Mouse (Mus musculus): ENCODE measurements at regions not wholly inside any gene's neighbourhood (a gene's known extent, or its start where the extent isn't known, plus 50 kb on each side); places are given as distances from the start of the nearest gene placed in this dataset.

DNA sequence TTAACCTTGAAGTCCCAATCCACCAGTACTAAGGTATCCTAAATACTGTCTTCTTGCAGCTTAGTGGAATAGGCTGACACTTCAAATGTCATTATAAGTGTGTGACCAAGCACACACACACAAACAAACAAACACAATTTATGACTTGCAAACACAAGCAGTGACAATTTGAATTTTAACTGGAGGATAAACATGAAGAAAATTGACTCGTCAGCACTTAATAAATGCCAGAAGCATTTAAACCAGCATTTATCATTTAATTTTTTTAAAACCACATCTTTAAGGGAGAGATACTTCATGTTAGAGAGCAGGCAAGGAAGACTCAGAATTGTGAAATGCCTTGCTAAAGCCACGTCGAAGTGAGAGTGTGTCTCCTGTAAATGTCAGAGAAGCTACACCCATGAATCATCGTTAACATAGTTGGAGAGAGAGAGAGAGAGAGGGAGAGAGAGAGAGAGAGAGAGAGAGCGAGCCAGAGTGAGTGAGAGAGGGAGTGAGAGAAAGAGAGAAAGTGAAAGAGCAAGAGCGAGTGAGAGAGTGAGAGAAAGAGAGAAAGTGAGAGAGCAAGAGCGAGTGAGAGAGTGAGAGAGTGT lies 149.4 kb upstream of the Cdkn2b start:
- Histone ChIP-seq H3K27ac (no peak overlapping the region), H3K4me2 (replicated peaks) (no peak overlapping the region), H3K27me3 (no peaks in the 10 kb centered on the region), H3K36me3 (no peaks in the 10 kb centered on the region), H3K9ac (no peak overlapping the region), H3K4me1 (no peaks in the 10 kb centered on the region), H3K9me3 (no peaks in the 10 kb centered on the region), H3K4me3 (no peak overlapping the region)
- WGBS, result 65% methylated on average over 7 of the region's 7 CpGs
- no peak for ATAC-seq (ENCODE audit: low FRiP score, low read depth)

DNA sequence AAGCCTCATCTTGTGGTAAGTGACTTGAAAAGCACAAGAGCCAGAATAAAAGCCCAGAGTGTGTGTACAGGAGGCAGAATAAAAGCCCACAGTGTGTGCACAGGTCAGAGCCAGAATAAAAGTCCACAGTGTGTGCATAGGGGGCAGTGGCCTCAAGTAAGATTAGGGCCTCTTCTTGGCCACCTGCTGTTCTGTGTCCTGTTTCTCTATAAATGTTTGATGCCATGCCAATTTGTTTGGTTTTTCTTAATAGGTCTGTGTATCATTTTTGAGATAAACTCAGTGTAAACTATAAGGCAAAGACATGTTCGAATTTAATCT lies 148.5 kb upstream of the Cdkn2b start:
- no peak overlapping the region for H3K27ac ChIP-seq
- H3K9ac ChIP-seq, result no peak overlapping the region
- WGBS, result 90% methylated on average over 1 of the region's 1 CpGs
- no peak for ATAC-seq (ENCODE audit: low FRiP score, low read depth)
- H3K4me1 ChIP-seq, result no peaks in the 10 kb centered on the region
- H3K27me3 ChIP-seq, result no peaks in the 10 kb centered on the region
- H3K9me3 ChIP-seq, result no peaks in the 10 kb centered on the region
- H3K4me3 ChIP-seq, result no peak overlapping the region
- no peak overlapping the region for H3K4me2 ChIP-seq (replicated peaks)
- H3K36me3 ChIP-seq, result no peaks in the 10 kb centered on the region

DNA sequence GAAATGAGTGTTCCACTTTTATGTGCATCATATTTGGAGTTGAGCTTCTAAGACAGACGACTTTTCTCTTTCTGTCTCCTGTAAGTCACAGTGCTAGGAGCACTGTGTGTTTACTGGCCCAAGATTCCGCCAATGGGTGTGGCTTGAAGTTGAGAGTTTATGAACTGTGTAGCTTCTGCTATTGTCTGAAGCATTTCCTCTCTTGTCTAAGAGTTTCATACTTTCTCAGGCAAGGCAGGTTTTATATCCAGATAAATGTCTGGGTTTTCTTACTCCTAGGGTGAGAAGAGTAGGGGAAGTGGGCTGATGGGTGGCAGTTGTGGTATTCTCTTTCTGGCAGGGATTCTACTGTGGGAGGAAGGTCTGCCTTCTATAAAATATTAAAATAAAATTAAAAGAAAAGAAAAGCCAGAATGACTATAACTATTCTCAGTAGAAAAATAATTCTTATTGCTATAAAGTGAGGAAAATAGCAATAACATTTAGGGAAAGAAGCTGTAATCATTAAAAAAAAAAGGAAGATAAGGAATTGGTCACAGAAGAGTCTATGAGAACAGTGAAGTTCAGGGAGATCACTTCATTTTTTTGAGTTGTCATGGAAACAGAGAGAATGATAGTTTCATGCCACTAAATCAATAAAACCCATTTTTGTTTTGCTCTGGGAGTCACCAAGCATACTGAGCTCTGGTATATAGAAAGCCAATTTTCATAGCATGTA lies 147.9 kb upstream of the Cdkn2b start:
- Histone ChIP-seq H3K4me2 (replicated peaks) (no peak overlapping the region), H3K9ac (no peak overlapping the region), H3K27me3 (no peaks in the 10 kb centered on the region), H3K4me1 (no peaks in the 10 kb centered on the region), H3K27ac (no peak overlapping the region), H3K4me3 (no peak overlapping the region), H3K36me3 (no peaks in the 10 kb centered on the region), H3K9me3 (no peaks in the 10 kb centered on the region)
- 72% methylated on average over 2 of the region's 2 CpGs for WGBS
- no peak for ATAC-seq (ENCODE audit: low FRiP score, low read depth)

DNA sequence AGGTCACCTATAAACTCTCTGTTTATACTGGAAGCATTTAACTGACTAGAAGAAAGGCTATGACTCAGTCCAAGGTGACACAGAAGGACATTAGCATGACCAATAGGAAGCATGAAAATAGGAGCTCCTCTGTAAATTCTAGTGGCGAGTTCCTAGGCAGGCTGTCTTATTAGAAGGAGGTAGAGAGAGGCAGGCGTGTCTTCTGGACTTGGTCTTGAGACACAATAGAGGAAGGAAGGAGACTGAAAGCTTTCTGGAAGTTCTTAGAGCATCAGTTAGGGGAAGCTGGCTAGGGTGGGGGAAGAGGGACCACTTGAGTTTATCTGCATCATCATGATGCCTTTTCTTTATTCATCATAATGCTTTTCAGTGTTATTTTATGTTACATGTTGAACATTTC lies 147.0 kb upstream of the Cdkn2b start:
- no peak for ATAC-seq (ENCODE audit: low FRiP score, low read depth)
- H3K4me2 ChIP-seq (replicated peaks), result no peak overlapping the region
- H3K4me3 ChIP-seq, result no peak overlapping the region
- no peaks in the 10 kb centered on the region for H3K27me3 ChIP-seq
- H3K9me3 ChIP-seq, result no peaks in the 10 kb centered on the region
- no peak overlapping the region for H3K9ac ChIP-seq
- no peaks in the 10 kb centered on the region for H3K4me1 ChIP-seq
- no peaks in the 10 kb centered on the region for H3K36me3 ChIP-seq
- H3K27ac ChIP-seq, result no peak overlapping the region
- 72% methylated on average over 2 of the region's 2 CpGs for WGBS

DNA sequence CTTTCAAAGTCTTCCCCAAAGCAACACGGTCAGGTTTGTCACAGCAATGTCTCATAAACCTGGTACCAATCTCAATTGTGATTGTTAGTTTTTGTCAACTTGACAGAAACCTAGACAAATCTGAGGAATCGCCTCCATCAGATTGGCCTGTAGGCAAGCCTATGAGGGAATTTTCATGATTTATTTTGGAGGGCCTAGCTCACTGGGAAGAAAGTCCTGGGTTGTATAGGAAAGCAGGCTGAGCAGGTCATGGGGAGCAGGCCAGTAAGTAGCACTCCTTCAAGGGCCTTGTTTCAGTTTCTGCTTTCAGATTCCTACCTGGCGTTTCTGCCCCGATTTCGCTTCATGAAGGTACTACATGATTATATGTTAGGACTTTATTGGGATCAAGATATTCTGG lies 144.1 kb upstream of the Cdkn2b start:
- Histone ChIP-seq H3K4me1 (no peaks in the 10 kb centered on the region), H3K9ac (no peak overlapping the region), H3K27me3 (0 out of 2 replicates have a peak, but pooled peaks cover 4% of the 10 kb centered on the region), H3K4me2 (replicated peaks) (no peak overlapping the region), H3K4me3 (no peak overlapping the region), H3K27ac (no peak overlapping the region), H3K36me3 (no peaks in the 10 kb centered on the region), H3K9me3 (no peaks in the 10 kb centered on the region)
- ATAC-seq (ENCODE audit: low FRiP score, low read depth), result no peak
- 92% methylated on average over 5 of the region's 5 CpGs for WGBS

DNA sequence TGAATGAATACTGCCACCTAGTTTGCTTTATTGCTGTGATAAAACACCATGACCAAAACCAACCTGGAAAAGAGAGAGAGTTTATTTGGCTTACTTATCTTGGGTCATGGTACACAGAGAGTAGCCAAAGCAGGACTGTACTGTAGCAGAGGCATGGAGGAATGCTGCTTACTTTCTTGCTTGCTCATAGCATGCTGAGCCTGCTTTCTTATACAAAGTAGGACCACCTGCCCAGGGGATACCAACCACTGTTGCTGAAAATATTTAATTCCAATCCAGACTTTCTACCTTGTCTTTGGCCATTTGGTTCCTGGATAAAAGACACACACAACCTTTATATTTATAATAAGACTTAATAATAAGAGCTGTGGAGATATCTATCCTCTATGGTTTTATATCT lies 142.2 kb upstream of the Cdkn2b start:
- Histone ChIP-seq H3K9ac (no peak overlapping the region), H3K4me2 (replicated peaks) (no peak overlapping the region), H3K36me3 (no peaks in the 10 kb centered on the region), H3K27me3 (0 out of 2 replicates have a peak, but pooled peaks cover 4% of the 10 kb centered on the region), H3K4me3 (no peak overlapping the region), H3K4me1 (no peaks in the 10 kb centered on the region), H3K9me3 (no peaks in the 10 kb centered on the region), H3K27ac (no peak overlapping the region)
- no peak for ATAC-seq (ENCODE audit: low FRiP score, low read depth)

DNA sequence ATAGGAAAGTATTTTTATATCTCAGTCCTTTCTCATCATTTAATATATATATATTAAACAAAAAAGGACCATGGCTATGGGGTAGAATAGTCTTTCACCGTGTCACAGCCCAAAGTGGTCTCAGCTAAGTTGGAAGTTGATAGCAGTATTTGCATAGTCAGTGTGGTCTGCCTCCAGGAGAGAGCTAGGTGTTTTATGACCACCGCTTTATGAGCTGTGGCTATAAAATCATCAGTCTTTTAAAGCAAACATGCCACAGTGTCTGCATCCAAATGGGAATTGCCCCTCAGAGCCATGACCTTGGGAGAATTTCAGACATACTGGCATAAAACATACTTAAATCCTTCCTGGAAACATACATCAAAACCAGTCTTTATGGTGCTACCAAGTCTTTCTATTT lies 140.9 kb upstream of the Cdkn2b start:
- Histone ChIP-seq H3K4me1 (0 out of 2 replicates have a peak, but pooled peaks cover 4% of the 10 kb centered on the region), H3K4me2 (replicated peaks) (no peak overlapping the region), H3K4me3 (no peak overlapping the region), H3K9me3 (no peaks in the 10 kb centered on the region), H3K27me3 (0 out of 2 replicates have a peak, but pooled peaks cover 4% of the 10 kb centered on the region), H3K36me3 (no peaks in the 10 kb centered on the region), H3K9ac (no peak overlapping the region), H3K27ac (no peak overlapping the region)
- no peak for ATAC-seq (ENCODE audit: low FRiP score, low read depth)
- WGBS, result 14% methylated on average over 2 of the region's 2 CpGs

DNA sequence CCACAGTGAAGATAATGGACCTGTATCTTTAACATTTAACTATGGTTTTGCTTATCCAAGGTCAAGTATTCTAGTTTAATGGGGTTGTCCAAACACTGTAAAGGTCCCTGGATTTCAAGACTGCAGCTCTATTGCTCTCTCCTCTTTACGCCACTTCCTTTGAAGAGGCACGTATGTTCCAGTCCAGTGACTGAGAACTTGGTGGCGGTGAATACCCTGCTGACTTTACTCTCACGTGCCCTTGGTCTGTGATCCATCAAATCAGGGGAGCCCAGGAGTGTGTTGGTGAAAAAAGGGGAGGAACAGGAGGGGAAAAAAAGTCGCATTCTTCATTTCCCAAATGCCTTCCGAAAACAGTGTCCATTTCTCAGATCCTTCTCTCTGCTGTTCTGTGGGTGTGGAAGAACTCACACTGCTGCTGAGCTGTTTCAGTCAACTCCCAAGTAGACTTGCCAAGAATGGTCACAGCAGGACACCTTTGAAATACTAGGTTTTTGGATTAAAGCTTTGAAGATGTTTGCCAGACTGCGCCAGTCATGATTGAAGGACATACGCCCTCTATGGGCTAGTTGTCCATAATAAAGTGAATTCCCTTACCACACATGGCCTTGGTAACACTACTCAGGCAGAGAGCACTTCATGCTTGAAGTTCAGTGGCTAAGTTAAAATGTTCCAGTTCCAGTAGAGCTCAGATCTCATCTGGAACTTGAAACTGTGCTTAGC lies 136.1 kb upstream of the Cdkn2b start:
- Histone ChIP-seq H3K9ac (no peak overlapping the region), H3K4me2 (replicated peaks) (no peak overlapping the region), H3K27ac (no peak overlapping the region), H3K4me3 (no peak overlapping the region), H3K36me3 (no peaks in the 10 kb centered on the region), H3K4me1 (peaks cover 17% of the 10 kb centered on the region), H3K27me3 (0 out of 2 replicates have a peak, but pooled peaks cover 8% of the 10 kb centered on the region), H3K9me3 (no peaks in the 10 kb centered on the region)
- no peak for ATAC-seq (ENCODE audit: low FRiP score, low read depth)
- WGBS, result 52% methylated on average over 8 of the region's 8 CpGs

DNA sequence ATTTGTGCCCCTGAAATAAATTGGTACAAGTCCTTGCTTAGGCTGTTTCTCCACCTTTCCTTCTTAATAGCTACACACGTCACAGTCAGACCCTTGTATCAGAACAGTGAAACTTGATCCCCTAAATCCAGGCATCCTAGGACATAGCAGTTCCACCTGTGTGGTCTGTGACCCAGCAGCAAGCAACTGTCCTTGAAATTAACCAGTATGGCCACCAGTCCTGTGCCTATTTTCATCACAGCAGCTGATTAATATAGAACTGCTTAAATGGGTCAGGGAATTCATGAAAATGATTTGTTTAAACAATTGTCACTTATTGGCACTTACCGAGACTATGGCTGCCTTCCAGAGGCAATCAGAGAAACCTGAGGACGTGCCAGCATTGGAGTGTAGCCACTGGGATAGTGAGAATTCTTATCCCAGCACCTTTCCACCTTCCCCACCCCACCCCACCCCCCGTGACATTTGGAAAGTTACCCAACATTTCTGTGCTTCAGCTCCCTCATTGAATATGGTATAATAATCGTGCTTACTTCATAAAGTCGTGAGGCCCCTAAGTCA lies 135.4 kb upstream of the Cdkn2b start:
- Histone ChIP-seq H3K9me3 (no peaks in the 10 kb centered on the region), H3K36me3 (no peaks in the 10 kb centered on the region), H3K9ac (no peak overlapping the region), H3K4me1 (peaks cover 17% of the 10 kb centered on the region), H3K4me2 (replicated peaks) (no peak overlapping the region), H3K27me3 (0 out of 2 replicates have a peak, but pooled peaks cover 8% of the 10 kb centered on the region), H3K4me3 (no peak overlapping the region), H3K27ac (no peak overlapping the region)
- 49% methylated on average over 6 of the region's 6 CpGs for WGBS
- ATAC-seq (ENCODE audit: low FRiP score, low read depth), result peak; percentile 51

DNA sequence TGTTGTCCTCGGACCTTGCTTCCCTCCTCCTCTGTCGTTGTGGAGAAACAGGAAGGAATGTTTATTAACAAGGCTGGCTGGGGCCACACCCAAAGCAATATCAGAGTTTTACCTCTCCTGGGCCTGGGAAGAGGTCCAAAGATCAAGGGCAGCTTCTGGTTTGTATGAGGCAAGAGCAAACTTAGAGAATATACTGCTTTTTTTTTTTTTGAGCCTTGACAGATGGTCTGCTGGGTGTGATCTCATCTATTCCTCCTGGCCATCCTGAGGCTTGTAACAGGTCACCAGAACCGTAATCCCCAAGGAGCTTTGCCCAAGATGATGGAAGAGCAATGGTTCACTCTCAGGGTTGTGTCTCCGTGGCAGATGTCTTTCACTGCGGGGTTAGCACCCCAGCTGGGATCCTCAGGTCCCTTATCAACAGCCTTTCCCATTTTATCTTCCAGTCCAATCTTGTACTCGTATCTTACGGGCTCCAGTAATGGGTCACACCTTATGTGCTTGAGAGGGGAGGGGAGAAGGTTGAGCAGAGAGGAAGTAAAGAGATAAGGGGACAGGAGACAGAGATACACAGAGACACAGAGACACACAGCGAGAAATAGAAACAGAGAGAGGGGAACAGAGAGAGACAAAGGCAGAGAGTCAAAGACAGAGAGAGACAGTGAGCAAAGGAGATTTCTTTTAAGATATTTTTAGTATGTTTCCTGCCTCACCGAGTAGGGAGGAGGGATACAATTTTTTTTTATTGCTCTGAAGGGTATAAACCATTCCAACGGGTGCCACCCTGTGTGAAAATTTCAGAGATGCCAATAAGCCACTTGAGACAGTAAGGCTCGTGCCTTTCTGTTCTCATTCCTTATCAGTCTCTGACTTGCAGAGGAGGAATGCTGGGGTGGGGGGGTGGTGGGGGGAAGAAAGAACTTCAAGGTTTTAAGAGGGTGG lies 134.6 kb upstream of the Cdkn2b start:
- 33% methylated on average over 11 of the region's 11 CpGs for WGBS
- Histone ChIP-seq H3K36me3 (no peaks in the 10 kb centered on the region), H3K4me2 (replicated peaks) (no peak overlapping the region), H3K4me1 (peaks cover 17% of the 10 kb centered on the region), H3K9ac (no peak overlapping the region), H3K27me3 (0 out of 2 replicates have a peak, but pooled peaks cover 4% of the 10 kb centered on the region), H3K27ac (no peak overlapping the region), H3K9me3 (no peaks in the 10 kb centered on the region), H3K4me3 (no peak overlapping the region)
- ATAC-seq (ENCODE audit: low FRiP score, low read depth), result 0 out of 2 replicates have a peak, but pooled peaks have one; percentile 25

DNA sequence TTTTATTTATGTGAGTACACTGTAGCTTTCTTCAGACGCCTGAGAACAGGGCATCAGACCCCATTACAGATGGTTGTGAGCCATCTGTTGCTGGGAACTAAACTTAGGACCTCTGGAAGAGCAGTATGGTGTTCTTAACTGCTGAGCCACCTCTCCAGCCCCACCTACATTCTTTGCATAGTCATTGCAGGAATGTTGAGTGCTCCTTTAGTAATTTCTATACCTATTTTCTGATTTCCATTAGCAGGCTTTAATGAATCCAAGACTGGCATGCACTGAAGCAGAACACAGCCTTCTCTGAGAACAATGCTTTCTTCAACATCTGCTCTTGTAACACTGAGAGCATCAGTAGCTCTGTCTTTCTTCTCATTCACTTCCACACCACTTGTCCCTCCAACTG lies 131.7 kb upstream of the Cdkn2b start:
- WGBS, result 78% methylated on average over 1 of the region's 1 CpGs
- H3K9me3 ChIP-seq, result no peaks in the 10 kb centered on the region
- no peak overlapping the region for H3K4me2 ChIP-seq (replicated peaks)
- no peak overlapping the region for H3K9ac ChIP-seq
- H3K36me3 ChIP-seq, result no peaks in the 10 kb centered on the region
- H3K27ac ChIP-seq, result no peak overlapping the region
- 0 out of 2 replicates have a peak, but pooled peaks cover 4% of the 10 kb centered on the region for H3K27me3 ChIP-seq
- ATAC-seq (ENCODE audit: low FRiP score, low read depth), result no peak
- H3K4me1 ChIP-seq, result peaks cover 17% of the 10 kb centered on the region
- no peak overlapping the region for H3K4me3 ChIP-seq
